Mouse (Mus musculus) ES-E14 (cell line): ENCODE measurements around the gene Camk2n1.

Experiments
- CHD2 ChIP-seq: IDR thresholded peaks from 2 replicates; pipeline ENCODE4 v1.6.1; 2014; ENCODE audit warnings: mild to moderate bottlenecking, low read depth, low read length, inconsistent platforms
- ZNF384 ChIP-seq: IDR thresholded peaks from 2 replicates; pipeline ENCODE4 v1.6.1; 2012; ENCODE audit warnings: low read depth, low read length, inconsistent platforms

DNA sequence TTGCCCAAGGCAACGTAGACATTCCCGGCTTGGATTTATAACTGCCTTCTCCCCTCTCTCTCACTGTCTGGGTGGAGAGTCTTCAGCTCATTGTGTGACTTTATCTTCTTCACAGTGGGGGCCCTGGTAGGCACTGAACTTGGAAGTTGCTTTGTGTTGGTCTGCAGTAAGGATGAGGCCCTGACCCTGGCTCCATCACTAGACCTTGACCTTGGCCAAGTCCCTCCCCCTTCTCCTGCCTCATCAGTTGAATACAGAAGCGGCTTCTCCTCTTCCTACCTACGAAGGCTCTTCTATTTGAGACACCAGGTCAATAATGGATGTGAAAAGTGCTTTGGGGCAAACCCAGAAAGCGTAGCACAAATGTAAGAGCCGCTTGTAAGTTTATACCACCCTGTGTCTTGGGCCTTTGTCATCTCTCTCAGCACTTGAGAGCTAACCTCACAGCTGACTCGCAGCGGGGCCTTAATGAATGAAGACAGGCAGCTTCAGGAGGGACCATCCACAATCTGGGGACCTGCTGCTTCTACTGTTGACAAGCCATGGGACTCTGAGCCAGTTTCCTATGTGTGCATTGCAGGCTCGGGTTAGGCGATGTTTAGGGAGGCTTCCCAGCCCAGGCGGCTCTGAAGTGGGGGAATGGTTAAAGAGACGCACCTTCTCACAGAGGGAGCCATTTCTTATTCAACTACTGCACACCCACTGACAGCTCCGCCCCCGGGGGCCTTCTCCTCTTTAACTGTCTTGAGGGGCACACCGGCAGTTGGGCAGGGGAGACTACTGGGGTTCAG lies 1.6 kb upstream of the Camk2n1 start:
- TF ChIP-seq ZNF384 = no peak
- no peak for TF ChIP-seq CHD2
